Mouse (Mus musculus): ENCODE measurements around the gene Fchsd2.

Fchsd2 gene

GRCm38 (mm10) chr7:101317014-101317413, 224.4 kb downstream of the Fchsd2 start, which contains the start of gene Stard10:
Stard10 (plus strand) TSS chr7:101317086.
- no peak for DNase-seq (ENCODE audit: low read depth)

- DNase-seq (ENCODE audit: low read depth), result no peak
Measured at GRCm38 (mm10) chr7:101318848-101319247, 226.2 kb downstream of the Fchsd2 start.

DNA sequence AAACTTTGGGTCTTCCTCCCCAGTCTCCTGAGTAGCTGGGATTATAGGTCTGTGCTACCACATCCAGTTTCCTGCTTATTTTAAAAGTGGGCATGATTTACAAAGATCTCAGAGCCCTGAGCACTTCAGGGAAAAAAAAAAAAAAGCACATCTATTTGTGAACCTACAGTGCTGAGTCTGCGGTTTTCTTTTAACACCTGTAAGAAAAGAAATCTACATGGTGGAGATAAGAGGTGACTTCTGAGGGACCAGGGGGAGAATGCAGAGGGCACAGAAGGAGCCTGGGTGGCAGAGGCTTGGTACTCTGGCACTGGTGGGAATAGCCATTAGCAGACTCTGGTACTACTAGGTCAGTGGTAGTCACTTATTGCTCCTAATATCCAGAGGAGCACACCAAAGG, 227.1 kb downstream of the Fchsd2 start:
- DNase-seq (ENCODE audit: low read depth), result no peak

- DNase-seq (ENCODE audit: low read depth), result no peak
Measured at GRCm38 (mm10) chr7:101320399-101321217, 227.9 kb downstream of the Fchsd2 start.

- no peak for DNase-seq (ENCODE audit: low read depth)
Measured at GRCm38 (mm10) chr7:101321218-101321827, 228.7 kb downstream of the Fchsd2 start.

DNA sequence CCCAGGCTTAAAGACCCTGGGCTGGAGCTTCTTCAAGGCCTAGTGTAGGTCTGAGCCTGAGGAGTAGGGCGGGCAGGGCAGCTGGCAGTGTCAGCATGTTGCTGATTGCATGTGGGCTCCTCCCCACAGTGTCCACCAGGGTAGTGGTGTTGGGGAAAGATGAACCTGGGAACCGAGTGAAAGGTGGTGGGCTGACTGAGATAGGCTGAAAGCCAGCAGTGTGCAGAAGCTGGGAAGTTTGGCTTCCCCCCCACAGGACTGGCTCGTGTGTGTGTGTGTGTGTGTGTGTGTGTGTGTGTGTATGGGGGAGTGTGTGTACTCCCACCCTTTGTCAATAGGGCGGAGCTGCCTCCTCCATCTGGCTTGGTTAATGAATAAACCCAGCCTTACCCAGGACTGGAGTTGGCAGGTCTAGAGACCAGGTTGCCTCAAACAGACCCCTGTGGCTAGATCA, 230.5 kb downstream of the Fchsd2 start:
- DNase-seq (ENCODE audit: low read depth), result no peak

DNA sequence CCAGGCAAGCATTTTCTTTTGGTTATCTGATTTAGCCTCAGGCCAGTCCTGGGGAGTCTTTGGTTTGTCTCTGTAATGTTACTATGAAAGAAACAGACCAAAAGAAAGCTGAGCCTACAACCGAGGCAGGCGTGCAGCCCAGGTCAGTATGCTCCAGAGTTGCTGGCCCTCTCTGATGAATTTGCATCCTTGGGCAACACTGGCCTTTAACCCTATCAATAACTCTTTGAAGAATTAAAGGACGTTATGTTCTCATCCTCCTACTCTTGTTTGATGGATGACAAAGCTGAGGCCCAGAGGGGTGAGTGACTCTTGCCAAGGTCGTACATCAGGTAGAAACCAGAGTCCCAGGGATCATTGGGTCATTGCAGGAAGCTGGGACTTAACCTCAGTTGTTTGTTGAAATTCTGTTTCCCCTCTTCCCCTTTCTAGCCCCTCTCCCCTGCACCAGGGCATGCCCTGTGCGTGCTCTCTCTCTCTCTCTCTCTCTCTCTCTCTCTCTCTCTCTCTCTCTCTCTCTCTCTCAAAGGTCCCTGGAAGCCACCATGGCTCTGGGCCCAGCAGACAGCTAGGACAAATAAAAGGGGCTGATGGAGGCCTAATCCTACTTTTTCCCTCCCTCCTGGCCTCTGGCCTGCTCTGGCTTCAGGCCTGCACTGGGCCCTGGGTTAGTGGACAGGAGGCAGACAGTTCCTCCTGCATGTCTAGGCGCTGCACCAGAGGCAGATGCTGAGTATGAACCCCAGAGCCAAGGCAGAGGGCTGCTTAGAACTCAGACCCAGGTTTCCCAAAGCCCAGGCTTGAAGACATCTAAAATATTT, 231.7 kb downstream of the Fchsd2 start:
- DNase-seq (ENCODE audit: low read depth), result no peak

GRCm38 (mm10) chr7:101326006-101326405, 233.3 kb downstream of the Fchsd2 start:
- DNase-seq (ENCODE audit: low read depth), result no peak

DNA sequence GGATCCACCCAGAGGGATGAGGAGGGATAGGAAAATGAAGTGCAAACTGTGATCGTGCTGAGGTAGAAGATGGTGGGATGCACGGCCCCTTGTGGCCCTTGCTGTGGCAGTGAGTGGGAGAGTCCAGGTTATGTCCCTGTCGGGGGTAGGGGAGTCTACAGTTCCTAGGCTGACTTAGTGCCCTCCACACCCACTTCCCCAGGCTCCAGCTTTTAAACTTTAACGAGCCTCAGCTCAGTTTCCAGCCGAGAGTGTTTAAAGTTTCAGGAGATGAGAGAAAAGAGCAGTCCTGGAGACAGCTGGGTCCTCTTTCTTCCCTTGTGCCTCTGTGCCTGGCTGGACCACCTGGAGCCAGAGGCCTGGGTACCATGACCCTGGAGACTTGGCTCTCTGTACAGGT, 234.6 kb downstream of the Fchsd2 start:
- DNase-seq (ENCODE audit: low read depth), result no peak

- DNase-seq (ENCODE audit: low read depth), result no peak
Measured at GRCm38 (mm10) chr7:101327786-101328185, 235.1 kb downstream of the Fchsd2 start.

DNA sequence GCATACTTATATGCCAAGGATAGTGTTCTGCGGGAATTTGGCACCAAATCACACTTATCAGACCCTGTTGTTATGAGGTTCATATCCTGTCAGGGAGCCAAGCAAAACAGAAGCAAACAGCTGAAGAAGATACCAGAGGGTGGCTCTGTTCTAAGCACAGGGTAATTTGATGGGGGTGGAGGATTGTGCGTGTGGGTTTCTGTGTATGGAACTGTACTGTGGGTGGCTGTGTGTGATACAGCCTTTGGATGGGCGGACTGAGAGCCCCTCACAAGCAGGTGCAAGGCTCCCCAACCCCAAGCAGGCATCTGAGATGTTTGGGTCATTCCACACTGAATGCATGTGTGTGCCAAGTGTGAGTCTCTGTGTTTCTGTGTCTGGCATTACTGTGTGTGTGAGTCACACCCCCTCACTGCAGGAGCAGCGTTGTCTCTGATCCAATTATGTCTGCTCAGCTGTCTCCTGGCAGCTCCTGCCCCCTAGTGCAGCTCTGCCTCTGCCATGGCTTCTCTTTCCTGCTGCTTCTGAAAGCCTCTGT, 236.0 kb downstream of the Fchsd2 start:
- peak; percentile 77 for DNase-seq (ENCODE audit: low read depth)

- peak; percentile 9 for DNase-seq (ENCODE audit: low read depth)
Measured at GRCm38 (mm10) chr7:101329606-101330005, 236.9 kb downstream of the Fchsd2 start.

DNA sequence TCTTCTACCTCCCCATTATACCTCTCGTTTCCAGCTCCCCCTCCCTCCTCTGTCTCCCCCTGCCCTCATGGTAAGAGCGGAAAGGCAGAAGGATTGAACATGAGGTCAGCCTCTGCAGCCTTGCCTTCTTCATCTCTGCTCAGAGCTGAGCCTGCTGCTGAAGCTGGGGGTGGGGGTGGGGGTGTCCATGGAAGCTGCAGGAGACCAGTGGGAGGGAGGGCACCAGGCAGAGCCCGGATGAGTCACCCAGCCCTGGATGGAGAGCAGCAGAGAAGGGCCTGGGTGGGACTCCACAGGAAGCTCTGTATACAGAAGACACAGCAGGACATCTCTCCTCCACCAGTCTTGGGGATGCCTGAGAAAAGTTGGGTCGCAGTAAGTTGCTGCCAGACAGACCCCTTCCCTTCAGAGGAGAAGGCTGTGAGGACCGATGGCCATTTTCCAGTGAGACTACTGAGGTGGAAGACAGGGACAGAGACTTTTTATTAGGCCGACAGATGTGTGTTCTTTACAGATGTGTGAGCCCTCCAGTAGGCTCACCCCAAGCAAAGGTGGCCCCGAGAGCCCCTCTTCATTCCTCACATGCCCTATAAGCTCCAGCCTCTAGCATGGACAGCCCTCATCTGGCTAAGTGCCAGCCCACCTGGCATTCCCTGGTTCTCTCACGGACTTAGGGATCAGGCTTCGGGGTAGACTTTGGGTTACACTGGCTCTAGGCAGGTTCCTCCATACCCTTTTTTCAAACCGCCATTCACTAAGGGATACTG, 237.6 kb downstream of the Fchsd2 start:
- DNase-seq (ENCODE audit: low read depth), result peak; percentile 89

GRCm38 (mm10) chr7:101330841-101331173, 238.1 kb downstream of the Fchsd2 start:
- peak; percentile 31 for DNase-seq (ENCODE audit: low read depth)

DNA sequence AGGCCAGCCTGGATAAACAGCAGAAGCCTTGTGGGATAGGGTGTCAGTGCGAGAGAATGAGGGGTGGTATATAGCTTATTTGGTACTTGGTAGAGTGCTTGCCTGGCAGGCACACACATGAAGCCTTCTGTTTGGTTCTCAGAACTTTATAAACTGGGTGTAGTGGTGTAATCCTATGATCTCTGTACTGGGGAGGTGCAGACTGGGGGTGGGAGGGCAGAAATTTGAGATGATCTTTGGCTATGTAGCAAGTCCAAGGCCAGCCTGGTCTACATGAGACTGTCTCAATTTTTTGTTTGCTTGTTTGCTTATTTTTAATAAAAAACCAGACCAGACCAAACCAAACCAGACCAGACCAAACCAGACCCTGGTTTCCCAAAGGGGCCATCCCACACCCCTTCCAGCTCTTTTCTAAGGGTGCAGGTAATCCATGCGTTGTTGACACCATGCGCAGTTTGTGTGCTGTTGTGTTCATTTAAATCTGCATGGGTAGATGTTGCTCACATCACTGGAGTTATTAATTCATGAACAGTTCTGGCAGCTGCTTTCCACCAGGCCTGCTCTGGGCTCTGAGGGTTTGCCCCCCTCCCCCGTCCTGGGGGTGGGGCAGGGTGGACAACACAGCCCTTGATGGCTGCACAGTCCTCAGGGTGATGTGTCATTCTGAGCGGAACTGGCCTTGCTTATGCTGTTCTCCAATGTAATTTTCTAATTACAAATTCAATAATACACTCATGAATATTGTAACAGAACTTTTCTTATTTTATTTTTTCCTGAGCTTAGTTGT, 239.6 kb downstream of the Fchsd2 start:
- DNase-seq (ENCODE audit: low read depth), result no peak

Measured in NIH3T3 (cell line).